Mouse (Mus musculus) bone marrow macrophage, adult 2 months (primary cell): ENCODE measurements around the gene Mmp15.

ENCODE experiments used
- CTCF ChIP-seq: IDR thresholded peaks from 2 replicates; pipeline ENCODE4 v1.5.1; 2012; ENCODE audit warnings: low read depth, mild to moderate bottlenecking, low read length, moderate library complexity
- POLR2A ChIP-seq: IDR thresholded peaks from 2 replicates; pipeline ENCODE4 v1.6.1; 2012; ENCODE audit warnings: mild to moderate bottlenecking, low read depth, low read length, borderline replicate concordance

DNA sequence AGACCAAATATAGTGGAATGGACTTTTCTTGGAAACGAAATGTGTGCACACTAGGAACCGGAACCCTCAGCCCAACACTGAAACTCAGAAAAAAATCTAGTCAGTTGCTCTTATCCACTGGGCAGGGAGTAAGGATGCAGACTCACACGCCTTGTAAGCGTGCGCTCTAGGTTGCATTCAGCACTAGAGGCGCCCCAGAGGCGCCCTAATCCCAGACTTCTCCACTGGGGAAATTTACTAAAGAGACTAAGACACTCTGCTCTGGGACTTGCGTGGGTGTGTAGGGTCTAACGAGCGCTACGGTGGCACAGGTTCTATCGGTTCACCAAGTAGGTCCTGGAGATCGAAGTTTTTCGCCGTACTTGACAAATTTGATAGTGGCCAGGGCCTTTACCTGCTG is 607 bp upstream of the Mmp15 start:
- TF ChIP-seq CTCF (no peak), POLR2A (no peak)
